Mouse (Mus musculus) pancreas, adult 10 weeks (tissue): ENCODE measurements around the gene Lcn8. TPM values are rescaled to one million over a fixed set of nuclear protein-coding genes. Genes with fewer than 3 reads are reported as not detected.

ENCODE experiments used
- polyA plus RNA-seq: library from polyadenylated mRNA; stranded (reverse); fragments of 350-450 nt; fragmentation: Illumina TruSeq; extraction: RNeasy Lipid Tissue Mini Kit (QIAGEN cat#74804); gene quantifications from one replicate; pipeline ENCODE4 v1.2.3, GENCODE M21; 2015; ENCODE audit warnings: low read depth, low replicate concordance; ENCODE audit not compliant: insufficient read depth

The Lcn8 gene
- polyA plus RNA-seq, result not detected

GRCm38 (mm10) chr2:25652902-25653301 is at the start of gene Lcn8:
Gene Lcn8 (plus strand): TSS chr2:25653120.

GRCm38 (mm10) chr2:25607761-25608622 is 44.9 kb upstream of the Lcn8 start, which contains the start of gene Rabl6:
Gene Rabl6 (minus strand): TSS chr2:25608521.

GRCm38 (mm10) chr2:25617578-25617977 is 35.3 kb upstream of the Lcn8 start, which contains the start of gene Ccdc183:
Gene Ccdc183 (minus strand): TSS chr2:25617678.

GRCm38 (mm10) chr2:25621229-25622200 is 31.4 kb upstream of the Lcn8 start, which contains the start of gene Tmem141:
Gene Tmem141 (minus strand): TSS chr2:25622005.

GRCm38 (mm10) chr2:25627811-25628210 is 25.1 kb upstream of the Lcn8 start, which contains the start of gene Fcna:
Gene Fcna (minus strand): TSS chr2:25628030.

GRCm38 (mm10) chr2:25657652-25658051 is 4.7 kb downstream of the Lcn8 start, which contains the start of gene Lcn5:
Gene Lcn5 (plus strand): TSS chr2:25657952.

GRCm38 (mm10) chr2:25676486-25676885 is 23.6 kb downstream of the Lcn8 start, which contains the start of gene Lcn6:
Gene Lcn6 (plus strand): TSS chr2:25676786.

GRCm38 (mm10) chr2:25682426-25682825 is 29.5 kb downstream of the Lcn8 start, which contains the start of gene Lcn10:
Gene Lcn10 (plus strand): TSS chr2:25682726.

GRCm38 (mm10) chr2:25699743-25700142 is 46.8 kb downstream of the Lcn8 start, which contains the start of gene Obp2a:
Gene Obp2a (plus strand): TSS chr2:25700043.

Other genes starting within 250 kb of the Lcn8 start
- not detected for gene Fut7, start 229.9 kb upstream of the Lcn8 start, polyA plus RNA-seq
- 12.8 TPM for gene Abca2, start 224.4 kb upstream of the Lcn8 start, polyA plus RNA-seq
- gene Clic3, start 196.3 kb upstream of the Lcn8 start, polyA plus RNA-seq, result not detected
- 43.3 TPM for gene Paxx, start 192.0 kb upstream of the Lcn8 start, polyA plus RNA-seq
- 2.9 TPM for gene Ptgds, start 183.1 kb upstream of the Lcn8 start, polyA plus RNA-seq
- not detected for gene Lcn12, start 159.2 kb upstream of the Lcn8 start, polyA plus RNA-seq
- gene Fbxw5, start 152.4 kb upstream of the Lcn8 start, polyA plus RNA-seq, result 26.2 TPM
- gene C8g, start 151.4 kb upstream of the Lcn8 start, polyA plus RNA-seq, result 1.0 TPM
- gene Traf2, start 106.2 kb upstream of the Lcn8 start, polyA plus RNA-seq, result 5.1 TPM
- gene Edf1, start 95.3 kb upstream of the Lcn8 start, polyA plus RNA-seq, result 66.9 TPM
- gene Mamdc4, start 78.3 kb upstream of the Lcn8 start, polyA plus RNA-seq, result 2.6 TPM
- gene Phpt1, start 77.9 kb upstream of the Lcn8 start, polyA plus RNA-seq, result 9.9 TPM
- 0.63 TPM for gene Ajm1, start 71.4 kb upstream of the Lcn8 start, polyA plus RNA-seq
- 52.4 TPM for gene Rabl6, start 44.6 kb upstream of the Lcn8 start, polyA plus RNA-seq
- not detected for gene Ccdc183, start 35.4 kb upstream of the Lcn8 start, polyA plus RNA-seq
- 9.0 TPM for gene Tmem141, start 31.1 kb upstream of the Lcn8 start, polyA plus RNA-seq
- gene Fcna, start 25.1 kb upstream of the Lcn8 start, polyA plus RNA-seq, result 9.0 TPM
- not detected for gene Lcn5, start 4.8 kb downstream of the Lcn8 start, polyA plus RNA-seq
- not detected for gene Lcn6, start 23.7 kb downstream of the Lcn8 start, polyA plus RNA-seq
- not detected for gene Lcn10, start 29.6 kb downstream of the Lcn8 start, polyA plus RNA-seq
- not detected for gene Obp2a, start 46.9 kb downstream of the Lcn8 start, polyA plus RNA-seq
- gene Bmyc, start 53.6 kb downstream of the Lcn8 start, polyA plus RNA-seq, result 5.2 TPM
- not detected for gene Obp2b, start 83.9 kb downstream of the Lcn8 start, polyA plus RNA-seq
- gene Lcn3, start 112.4 kb downstream of the Lcn8 start, polyA plus RNA-seq, result not detected
- gene Lcn11, start 123.9 kb downstream of the Lcn8 start, polyA plus RNA-seq, result not detected
- not detected for gene Gm13539, start 129.1 kb downstream of the Lcn8 start, polyA plus RNA-seq
- gene Glt6d1, start 162.7 kb downstream of the Lcn8 start, polyA plus RNA-seq, result not detected
- gene Lcn9, start 170.0 kb downstream of the Lcn8 start, polyA plus RNA-seq, result not detected
- gene Sohlh1, start 194.1 kb downstream of the Lcn8 start, polyA plus RNA-seq, result not detected
- 0.18 TPM for gene Kcnt1, start 210.6 kb downstream of the Lcn8 start, polyA plus RNA-seq